Mouse (Mus musculus) heart, postnatal 0 days (tissue): ENCODE results near the gene Tmigd1.

Experiments
- CTCF ChIP-seq: IDR thresholded peaks from 2 replicates; pipeline ENCODE4 v1.5.1; 2016; ENCODE audit warnings: antibody characterized with exemption, control low read depth, low read depth
- EP300 ChIP-seq: IDR thresholded peaks from 2 replicates; pipeline ENCODE4 v1.6.1; 2016; ENCODE audit warnings: antibody characterized with exemption, low read depth

- TF ChIP-seq EP300, result no peak
- TF ChIP-seq CTCF, result no peak
Measured at GRCm38 (mm10) chr11:76917230-76917548, 15.2 kb downstream of the Tmigd1 start.
